In genomic region chrX:90767946-90768345, GRCm38 (mm10) we compare ENCODE assay signal across 27 mouse cellular contexts.
DNase-seq lines count a peak whose midpoint lies in the region; ATAC-seq lines count a peak whose summit lies in the region.
"Had no signal": no experiment of that assay in that cellular context is flagged by ENCODE, and none has a peak within 500 bp of the region (broad histone marks: within the 10 kb centered on the region; RNA-seq: fewer than 3 reads in every experiment).

No protein-coding gene starts in this region.

- DNase-seq in embryonic facial prominence, embryonic 11.5 days (ENCODE audit: low spot score): peak; percentile 68
- DNase-seq in embryonic facial prominence, embryonic 10.5 days (ENCODE audit: low spot score): no peak
- DNase-seq in embryo, embryonic 11 days: peak; percentile 34
- peak; percentile 58 for DNase-seq in forelimb bud, embryonic 11.5 days (ENCODE audit: low read depth, low spot score)
- DNase-seq in left cerebral cortex, adult 9 months (ENCODE audit: low spot score in 2 of 2): no peak
- DNase-seq in left cerebral cortex, adult 18-20 months (ENCODE audit: low spot score in 2 of 2): no peak
- DNase-seq: adrenal gland, adult 8-10 months; adrenal gland, postnatal 25 days; cerebellum, adult 11-12 months; cerebellum, adult 8-10 months; cerebellum, postnatal 10 days; cerebellum, postnatal 36 days; forebrain, postnatal 0 days; gastrocnemius, postnatal 25 days; heart, adult 18-20 months; heart, postnatal 10 days; heart, postnatal 36 days had no signal

- H3K9ac ChIP-seq in embryonic facial prominence, embryonic 11.5 days (replicated peaks; ENCODE audit: low read length): no peak overlapping the region
- H3K9ac ChIP-seq: embryonic facial prominence, embryonic 13.5 days; forebrain, postnatal 0 days; heart, embryonic 12.5 days; heart, embryonic 15.5 days; hindbrain, embryonic 13.5 days had no signal

- H3K27me3 ChIP-seq in embryonic facial prominence, embryonic 11.5 days (ENCODE audit: control insufficient read depth, insufficient read depth, low read length): no peaks in the 10 kb centered on the region
- no peaks in the 10 kb centered on the region for H3K27me3 ChIP-seq in embryonic facial prominence, embryonic 10.5 days (replicated peaks; ENCODE audit: low read depth, poor library complexity, severe bottlenecking)
- H3K27me3 ChIP-seq: embryonic facial prominence, embryonic 13.5 days; heart, embryonic 12.5 days; heart, embryonic 15.5 days; hindbrain, embryonic 13.5 days had no signal

- 49% methylated on average over 1 of the region's 1 CpGs for WGBS in embryonic facial prominence, embryonic 11.5 days
- 47% methylated on average over 1 of the region's 1 CpGs for WGBS in embryonic facial prominence, embryonic 10.5 days

- no peaks in the 10 kb centered on the region for H3K36me3 ChIP-seq in embryonic facial prominence, embryonic 11.5 days (replicated peaks; ENCODE audit: control insufficient read depth, insufficient read depth, low read depth, low read length)
- H3K36me3 ChIP-seq in embryonic facial prominence, embryonic 10.5 days (replicated peaks): no peaks in the 10 kb centered on the region
- H3K36me3 ChIP-seq: embryonic facial prominence, embryonic 13.5 days; heart, embryonic 12.5 days; heart, embryonic 15.5 days; hindbrain, embryonic 10.5 days; hindbrain, embryonic 13.5 days had no signal

- H3K9me3 ChIP-seq in embryonic facial prominence, embryonic 11.5 days (replicated peaks; ENCODE audit: control insufficient read depth, low read length): no peaks in the 10 kb centered on the region
- H3K9me3 ChIP-seq in embryonic facial prominence, embryonic 10.5 days: no peaks in the 10 kb centered on the region
- H3K9me3 ChIP-seq: embryonic facial prominence, embryonic 13.5 days; heart, embryonic 12.5 days; heart, embryonic 15.5 days; hindbrain, embryonic 10.5 days; hindbrain, embryonic 13.5 days had no signal

- no peak overlapping the region for H3K4me3 ChIP-seq in embryonic facial prominence, embryonic 11.5 days (ENCODE audit: low read depth, low read length)
- H3K4me3 ChIP-seq in embryonic facial prominence, embryonic 10.5 days: no peak overlapping the region
- H3K4me3 ChIP-seq: embryonic facial prominence, embryonic 13.5 days; heart, embryonic 12.5 days; heart, embryonic 15.5 days; hindbrain, embryonic 10.5 days; hindbrain, embryonic 13.5 days had no signal

- no peaks in the 10 kb centered on the region for H3K4me1 ChIP-seq in embryonic facial prominence, embryonic 11.5 days (ENCODE audit: control insufficient read depth, insufficient read depth, low read length)
- H3K4me1 ChIP-seq in embryonic facial prominence, embryonic 10.5 days: no peaks in the 10 kb centered on the region
- H3K4me1 ChIP-seq: embryonic facial prominence, embryonic 13.5 days; heart, embryonic 12.5 days; heart, embryonic 15.5 days; hindbrain, embryonic 10.5 days; hindbrain, embryonic 13.5 days had no signal

- no peak overlapping the region for H3K4me2 ChIP-seq in embryonic facial prominence, embryonic 11.5 days (ENCODE audit: low read depth, low read length)
- H3K4me2 ChIP-seq: embryonic facial prominence, embryonic 13.5 days; heart, embryonic 12.5 days; heart, embryonic 15.5 days; hindbrain, embryonic 13.5 days had no signal

- H3K27ac ChIP-seq in embryonic facial prominence, embryonic 11.5 days (replicated peaks; ENCODE audit: low read depth, low read length): no peak overlapping the region
- H3K27ac ChIP-seq in embryonic facial prominence, embryonic 10.5 days (replicated peaks): no peak overlapping the region
- H3K27ac ChIP-seq: embryonic facial prominence, embryonic 13.5 days; heart, embryonic 15.5 days; hindbrain, embryonic 10.5 days; hindbrain, embryonic 13.5 days had no signal

- ATAC-seq in embryonic facial prominence, embryonic 11.5 days (replicated peaks; ENCODE audit: insufficient number of reproducible peaks, low FRiP score, low TSS enrichment, low read depth): no peak
- ATAC-seq: activated CD4-positive, CD25-positive, alpha-beta regulatory T cell, adult 4 months; forebrain, embryonic 14.5 days; forebrain, postnatal 0 days; hindbrain, embryonic 16.5 days; inflammation-experienced regulatory T-cells, adult 6 months; intestine, embryonic 16.5 days had no signal

Comparison
In these comparisons a context has a peak if more than half of its experiments do, and no peak if none do; other contexts are left out.
1. DNase-seq: peak in embryonic facial prominence, embryonic 11.5 days (single experiment), embryo, embryonic 11 days (single experiment) and forelimb bud, embryonic 11.5 days (single experiment); none in embryonic facial prominence, embryonic 10.5 days (single experiment), left cerebral cortex, adult 9 months (0 of 2) and left cerebral cortex, adult 18-20 months (0 of 2).